Mouse (Mus musculus) kidney, adult 2 months (tissue): ENCODE data around the gene Pxn.

ENCODE experiments used
- CTCF ChIP-seq: fragments of 200-500 bp; conservative IDR thresholded peaks from 2 replicates; pipeline ENCODE4 v1.5.1; 2011; ENCODE audit warnings: low read depth, mild to moderate bottlenecking, control low read depth, low read length, moderate library complexity, mixed read lengths; ENCODE audit not compliant: insufficient read depth, insufficient read length
- POLR2A ChIP-seq: fragments of 200-500 bp; IDR thresholded peaks from one replicate; pipeline ENCODE4 v1.6.1; 2011; ENCODE audit warnings: low read depth, low read length, control low read depth

- TF ChIP-seq POLR2A (no peak), CTCF (no peak)
Observed at GRCm38 (mm10) chr5:115548501-115549285, 42.2 kb downstream of the Pxn start.
